Mouse (Mus musculus): Measurements from ENCODE around the gene Hint2.

GRCm38 (mm10) chr4:43630671-43631045 is 25.6 kb downstream of the Hint2 start:
- TF ChIP-seq HCFC1 (IDR thresholded peaks at IDR 0.05; ENCODE audit: borderline replicate concordance, insufficient read depth, low read length) (no peak), CHD2 (IDR thresholded peaks at IDR 0.05; ENCODE audit: low read depth, low read length) (no peak)

Data from ES-E14 (cell line).